Mouse (Mus musculus): ENCODE measurements around the gene Acsl4. TPM values are rescaled to one million over a fixed set of nuclear protein-coding genes. Genes with fewer than 3 reads are reported as not detected.

Acsl4 gene
- total and polyA plus RNA-seq, 3 experiments = 6.1 to 176 (median 110) TPM

- H3K4me3 ChIP-seq (ENCODE audit: low read depth, low read length) = peak overlapping the region; percentile 64; the same call in 1 of the 2 replicates
- peaks cover 7% of the 10 kb centered on the region for H3K36me3 ChIP-seq (replicated peaks)
- H3K27me3 ChIP-seq (ENCODE audit: insufficient read depth, low read length) = no peaks in the 10 kb centered on the region
- no peaks in the 10 kb centered on the region for H3K9me3 ChIP-seq (replicated peaks)
- no peak for TF ChIP-seq GATA1 (IDR thresholded peaks at IDR 0.05; ENCODE audit: borderline replicate concordance, low read length)
- DNase-seq (ENCODE audit: low spot score) (no peak), ATAC-seq (ENCODE audit: extremely low read depth, insufficient number of reproducible peaks, low FRiP score, poor library complexity, severe bottlenecking) (no peak)
- peaks cover 32% of the 10 kb centered on the region for H3K4me1 ChIP-seq (ENCODE audit: insufficient read depth, low read depth, low read length)
These were observed 2.2 kb downstream of the Acsl4 start for GRCm38 (mm10) chrX:142388141-142388540.

- DNase-seq (ENCODE audit: low spot score) (no peak), ATAC-seq (ENCODE audit: extremely low read depth, insufficient number of reproducible peaks, low FRiP score, poor library complexity, severe bottlenecking) (no peak)
- H3K4me1 ChIP-seq (ENCODE audit: insufficient read depth, low read depth, low read length) = peaks cover 30% of the 10 kb centered on the region
- TF ChIP-seq GATA1 (IDR thresholded peaks at IDR 0.05; ENCODE audit: borderline replicate concordance, low read length) = no peak
- no peak for TF ChIP-seq TAL1 (conservative IDR thresholded peaks at IDR 0.05; ENCODE audit: low read depth, low read length)
- no peak for TF ChIP-seq CTCF (IDR thresholded peaks at IDR 0.05; ENCODE audit: low read depth, low read length)
- TF ChIP-seq POLR2AphosphoS5 (IDR thresholded peaks at IDR 0.05; ENCODE audit: insufficient replicate concordance, low read depth, low read length) = no peak
- no peak for TF ChIP-seq GATA2 (IDR thresholded peaks at IDR 0.05; ENCODE audit: borderline replicate concordance, low read depth, low read length)
- peaks cover 7% of the 10 kb centered on the region for H3K36me3 ChIP-seq (replicated peaks)
- no peaks in the 10 kb centered on the region for H3K9me3 ChIP-seq (replicated peaks)
- H3K4me3 ChIP-seq (ENCODE audit: low read depth, low read length) = no peak overlapping the region; the same call in 1 of the 2 replicates
- no peaks in the 10 kb centered on the region for H3K27me3 ChIP-seq (ENCODE audit: insufficient read depth, low read length)
These were observed 2.7 kb downstream of the Acsl4 start for GRCm38 (mm10) chrX:142387634-142388033.

- Histone ChIP-seq H3K4me3 (ENCODE audit: low read depth, low read length) (no peak overlapping the region), H3K36me3 (replicated peaks) (peaks cover 8% of the 10 kb centered on the region), H3K9me3 (replicated peaks) (no peaks in the 10 kb centered on the region), H3K27me3 (ENCODE audit: insufficient read depth, low read length) (no peaks in the 10 kb centered on the region), H3K4me1 (ENCODE audit: insufficient read depth, low read depth, low read length) (peaks cover 33% of the 10 kb centered on the region)
- DNase-seq (ENCODE audit: low spot score) (no peak), ATAC-seq (ENCODE audit: extremely low read depth, insufficient number of reproducible peaks, low FRiP score, poor library complexity, severe bottlenecking) (peak; percentile 76)
- TF ChIP-seq GATA2 (IDR thresholded peaks at IDR 0.05; ENCODE audit: borderline replicate concordance, low read depth, low read length) (no peak), CTCF (IDR thresholded peaks at IDR 0.05; ENCODE audit: low read depth, low read length) (no peak), GATA1 (IDR thresholded peaks at IDR 0.05; ENCODE audit: borderline replicate concordance, low read length) (no peak), TAL1 (conservative IDR thresholded peaks at IDR 0.05; ENCODE audit: low read depth, low read length) (no peak), POLR2AphosphoS5 (IDR thresholded peaks at IDR 0.05; ENCODE audit: insufficient replicate concordance, low read depth, low read length) (no peak)
These were observed 5.4 kb downstream of the Acsl4 start for GRCm38 (mm10) chrX:142384918-142385317.

GRCm38 (mm10) chrX:142379894-142380293 lies 10.4 kb downstream of the Acsl4 start:
- Histone ChIP-seq H3K4me3 (ENCODE audit: low read depth, low read length) (no peak overlapping the region), H3K27me3 (ENCODE audit: insufficient read depth, low read length) (no peaks in the 10 kb centered on the region), H3K36me3 (replicated peaks) (peaks cover 23% of the 10 kb centered on the region), H3K4me1 (ENCODE audit: insufficient read depth, low read depth, low read length) (peaks cover 40% of the 10 kb centered on the region), H3K9me3 (replicated peaks) (no peaks in the 10 kb centered on the region)
- no peak for TF ChIP-seq GATA1 (IDR thresholded peaks at IDR 0.05; ENCODE audit: borderline replicate concordance, low read length)
- no peak for TF ChIP-seq CTCF (IDR thresholded peaks at IDR 0.05; ENCODE audit: low read depth, low read length)
- no peak for TF ChIP-seq GATA2 (IDR thresholded peaks at IDR 0.05; ENCODE audit: borderline replicate concordance, low read depth, low read length)
- TF ChIP-seq POLR2AphosphoS5 (IDR thresholded peaks at IDR 0.05; ENCODE audit: insufficient replicate concordance, low read depth, low read length) = no peak
- TF ChIP-seq TAL1 (conservative IDR thresholded peaks at IDR 0.05; ENCODE audit: low read depth, low read length) = no peak
- ATAC-seq (ENCODE audit: extremely low read depth, insufficient number of reproducible peaks, low FRiP score, poor library complexity, severe bottlenecking) = no peak
- no peak for DNase-seq (ENCODE audit: low spot score)

- H3K36me3 ChIP-seq (replicated peaks) = peaks cover 23% of the 10 kb centered on the region
- H3K4me3 ChIP-seq (ENCODE audit: low read depth, low read length) = no peak overlapping the region
- DNase-seq (ENCODE audit: low spot score) = no peak
- peaks cover 29% of the 10 kb centered on the region for H3K4me1 ChIP-seq (ENCODE audit: insufficient read depth, low read depth, low read length)
- ATAC-seq (ENCODE audit: extremely low read depth, insufficient number of reproducible peaks, low FRiP score, poor library complexity, severe bottlenecking) = no peak
- H3K27me3 ChIP-seq (ENCODE audit: insufficient read depth, low read length) = no peaks in the 10 kb centered on the region
- TF ChIP-seq CTCF (IDR thresholded peaks at IDR 0.05; ENCODE audit: low read depth, low read length) = no peak
- TF ChIP-seq POLR2AphosphoS5 (IDR thresholded peaks at IDR 0.05; ENCODE audit: insufficient replicate concordance, low read depth, low read length) = no peak
- no peak for TF ChIP-seq GATA1 (IDR thresholded peaks at IDR 0.05; ENCODE audit: borderline replicate concordance, low read length)
- TF ChIP-seq TAL1 (conservative IDR thresholded peaks at IDR 0.05; ENCODE audit: low read depth, low read length) = no peak
- TF ChIP-seq GATA2 (IDR thresholded peaks at IDR 0.05; ENCODE audit: borderline replicate concordance, low read depth, low read length) = no peak
- no peaks in the 10 kb centered on the region for H3K9me3 ChIP-seq (replicated peaks)
These were observed 12.3 kb downstream of the Acsl4 start for GRCm38 (mm10) chrX:142378048-142378447.

GRCm38 (mm10) chrX:142377358-142377757 lies 13.0 kb downstream of the Acsl4 start:
- H3K36me3 ChIP-seq (replicated peaks) = peaks cover 23% of the 10 kb centered on the region
- peaks cover 26% of the 10 kb centered on the region for H3K4me1 ChIP-seq (ENCODE audit: insufficient read depth, low read depth, low read length)
- H3K4me3 ChIP-seq (ENCODE audit: low read depth, low read length) = no peak overlapping the region
- no peaks in the 10 kb centered on the region for H3K27me3 ChIP-seq (ENCODE audit: insufficient read depth, low read length)
- ATAC-seq (ENCODE audit: extremely low read depth, insufficient number of reproducible peaks, low FRiP score, poor library complexity, severe bottlenecking) (no peak), DNase-seq (ENCODE audit: low spot score) (no peak)
- TF ChIP-seq POLR2AphosphoS5 (IDR thresholded peaks at IDR 0.05; ENCODE audit: insufficient replicate concordance, low read depth, low read length) = no peak
- TF ChIP-seq GATA1 (IDR thresholded peaks at IDR 0.05; ENCODE audit: borderline replicate concordance, low read length) = no peak
- no peak for TF ChIP-seq CTCF (IDR thresholded peaks at IDR 0.05; ENCODE audit: low read depth, low read length)
- no peak for TF ChIP-seq GATA2 (IDR thresholded peaks at IDR 0.05; ENCODE audit: borderline replicate concordance, low read depth, low read length)
- no peak for TF ChIP-seq TAL1 (conservative IDR thresholded peaks at IDR 0.05; ENCODE audit: low read depth, low read length)
- H3K9me3 ChIP-seq (replicated peaks) = no peaks in the 10 kb centered on the region

GRCm38 (mm10) chrX:142376747-142377146 lies 13.6 kb downstream of the Acsl4 start:
- Histone ChIP-seq H3K4me1 (ENCODE audit: insufficient read depth, low read depth, low read length) (peaks cover 26% of the 10 kb centered on the region), H3K9me3 (replicated peaks) (no peaks in the 10 kb centered on the region), H3K27me3 (ENCODE audit: insufficient read depth, low read length) (no peaks in the 10 kb centered on the region), H3K4me3 (ENCODE audit: low read depth, low read length) (no peak overlapping the region), H3K36me3 (replicated peaks) (peaks cover 25% of the 10 kb centered on the region)
- no peak for TF ChIP-seq GATA2 (IDR thresholded peaks at IDR 0.05; ENCODE audit: borderline replicate concordance, low read depth, low read length)
- TF ChIP-seq TAL1 (conservative IDR thresholded peaks at IDR 0.05; ENCODE audit: low read depth, low read length) = no peak
- no peak for TF ChIP-seq POLR2AphosphoS5 (IDR thresholded peaks at IDR 0.05; ENCODE audit: insufficient replicate concordance, low read depth, low read length)
- TF ChIP-seq CTCF (IDR thresholded peaks at IDR 0.05; ENCODE audit: low read depth, low read length) = no peak
- TF ChIP-seq GATA1 (IDR thresholded peaks at IDR 0.05; ENCODE audit: borderline replicate concordance, low read length) = no peak
- no peak for ATAC-seq (ENCODE audit: extremely low read depth, insufficient number of reproducible peaks, low FRiP score, poor library complexity, severe bottlenecking)
- no peak for DNase-seq (ENCODE audit: low spot score)

Measured in G1E (cell line).